In the genomic region with DNA sequence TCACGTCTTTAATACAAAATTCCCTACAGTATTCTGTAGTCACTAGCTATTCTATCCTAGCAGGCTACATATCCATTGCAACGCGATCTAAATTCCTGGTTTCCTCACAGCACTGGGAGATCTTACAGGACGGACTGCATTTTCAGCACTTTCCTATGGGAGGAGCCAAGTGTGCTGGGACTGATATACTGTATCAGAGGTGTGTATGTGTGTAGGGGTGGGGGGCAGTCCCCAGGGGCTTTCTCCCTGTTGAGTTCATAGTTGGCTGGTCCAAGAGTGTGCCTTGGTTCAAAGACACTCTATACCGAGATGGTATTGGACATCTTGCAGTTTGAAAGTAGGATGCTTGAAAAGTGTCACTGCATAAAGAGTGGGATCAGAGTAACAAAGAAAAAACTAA, we compare ENCODE assay signal across 14 mouse cellular contexts.
"Had no signal": no experiment of that assay in that cellular context is flagged by ENCODE, and none has a peak within 500 bp of the region (broad histone marks: within the 10 kb centered on the region; RNA-seq: fewer than 3 reads in every experiment).

No protein-coding gene starts in this region.

- H3K27ac ChIP-seq: limb, embryonic 12.5 days; liver, embryonic 14.5 days; lung, embryonic 15.5 days; midbrain, embryonic 12.5 days; stomach, embryonic 15.5 days had no signal

- H3K4me3 ChIP-seq: limb, embryonic 12.5 days; lung, embryonic 15.5 days; midbrain, embryonic 12.5 days; stomach, embryonic 15.5 days had no signal

- ATAC-seq: hindbrain, postnatal 0 days; midbrain, embryonic 16.5 days had no signal

- H3K9ac ChIP-seq: limb, embryonic 12.5 days; lung, embryonic 15.5 days; midbrain, embryonic 12.5 days; stomach, embryonic 15.5 days had no signal

- H3K9me3 ChIP-seq: limb, embryonic 12.5 days; lung, embryonic 15.5 days; stomach, embryonic 15.5 days had no signal

- H3K27me3 ChIP-seq: limb, embryonic 12.5 days; lung, embryonic 15.5 days; midbrain, embryonic 12.5 days; stomach, embryonic 15.5 days had no signal

- H3K4me2 ChIP-seq: limb, embryonic 12.5 days; lung, embryonic 15.5 days; midbrain, embryonic 12.5 days; stomach, embryonic 15.5 days had no signal

- DNase-seq: kidney, adult 11 months; kidney, postnatal 25 days; layer of hippocampus, adult 9-11 months; layer of hippocampus, postnatal 36 days; lung, postnatal 14 days; right cerebral cortex, postnatal 14 days; thymus, postnatal 36 days had no signal
